Mouse (Mus musculus) midbrain, embryonic 16.5 days (tissue): ENCODE measurements around the gene Slc52a3. TPM values are rescaled to one million over a fixed set of nuclear protein-coding genes. Genes with fewer than 3 reads are reported as not detected.

ENCODE experiments used
- ATAC-seq: fragments of 200-750 bp; cut with Nextera tagmentation; 2 replicates; pipeline ENCODE4 v1.8.0; 2017; ENCODE audit warnings: moderate TSS enrichment
- H3K27ac ChIP-seq: fragments of 300-500 bp; sonication (generic); 2 replicates; pipeline ENCODE4 v1.5.1; 2014; ENCODE audit warnings: mild to moderate bottlenecking, low read length, mixed read lengths
- H3K27me3 ChIP-seq: fragments of 300-500 bp; sonication (generic); 2 replicates; pipeline ENCODE4 v1.6.1; 2014; ENCODE audit warnings: low read depth, low read length, mixed read lengths; ENCODE audit not compliant: control insufficient read depth, insufficient read depth
- H3K36me3 ChIP-seq: fragments of 300-500 bp; sonication (generic); 2 replicates; pipeline ENCODE4 v1.6.1; 2014; ENCODE audit warnings: mild to moderate bottlenecking, low read length, moderate library complexity, mixed read lengths; ENCODE audit not compliant: control insufficient read depth, insufficient read depth
- H3K4me1 ChIP-seq: fragments of 300-500 bp; sonication (generic); 2 replicates; pipeline ENCODE4 v1.6.1; 2014; ENCODE audit warnings: mild to moderate bottlenecking, low read length, mixed read lengths; ENCODE audit not compliant: control insufficient read depth, insufficient read depth
- H3K4me2 ChIP-seq: fragments of 300-500 bp; sonication (generic); 2 replicates; pipeline ENCODE4 v1.6.1; 2014; ENCODE audit warnings: mild to moderate bottlenecking, low read length, mixed read lengths
- H3K4me3 ChIP-seq: fragments of 300-500 bp; sonication (generic); 2 replicates; pipeline ENCODE4 v1.5.1; 2014; ENCODE audit warnings: low read depth, mild to moderate bottlenecking, low read length, moderate library complexity, mixed read lengths
- H3K9ac ChIP-seq: fragments of 300-500 bp; sonication (generic); 2 replicates; pipeline ENCODE4 v1.6.1; 2014; ENCODE audit warnings: low read depth, low read length, mixed read lengths
- H3K9me3 ChIP-seq: fragments of 300-500 bp; sonication (generic); replicated peaks from 2 replicates; pipeline ENCODE4 v1.6.1; 2014; ENCODE audit warnings: mild to moderate bottlenecking, low read length, mixed read lengths; ENCODE audit not compliant: control insufficient read depth, poor library complexity, severe bottlenecking
- WGBS: fragments of 180-500 bp; shearing (Covaris S2); extraction: QIAGEN DNeasy Blood & Tissue Kit; methylation state at CpG from one replicate; pipeline ENCODE4 v1.1.7; 2014; 5-methylcytosine and 5-hydroxymethylcytosine counted together
- polyA plus RNA-seq: library from polyadenylated mRNA; unstranded; fragments of >200 nt; fragmentation: Nextera tagmentation; extraction: Ambion mirVana; gene quantifications from 2 replicates; pipeline ENCODE4 v1.2.1, GENCODE M21; 2015

Gene Slc52a3
- polyA plus RNA-seq, 1 experiment from 2014 or later, result 1.4 TPM

DNA sequence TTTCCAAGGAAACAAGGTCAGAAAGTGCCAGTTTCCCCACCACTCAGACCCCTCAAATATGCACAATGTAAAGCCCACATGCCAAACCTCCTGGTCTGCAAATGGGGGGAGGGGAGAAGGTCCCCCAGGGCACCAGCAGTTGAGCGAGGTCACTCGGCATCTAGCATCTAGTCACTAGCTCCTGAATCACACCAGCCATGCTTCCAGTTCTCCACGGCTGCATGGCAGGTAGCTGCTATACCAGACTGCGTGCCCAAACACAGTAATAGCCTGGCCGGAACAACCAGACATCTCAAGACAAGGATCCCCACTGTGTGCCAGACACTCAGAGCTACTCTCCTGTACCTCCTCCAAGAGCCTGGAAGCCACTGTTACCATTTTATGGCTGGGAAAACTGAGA lies 24.6 kb upstream of the Slc52a3 start:
- Histone ChIP-seq H3K4me1 (peaks cover 58% of the 10 kb centered on the region), H3K4me2 (no peak overlapping the region), H3K9ac (no peak overlapping the region), H3K36me3 (no peaks in the 10 kb centered on the region), H3K27me3 (no peaks in the 10 kb centered on the region), H3K4me3 (no peak overlapping the region), H3K27ac (no peak overlapping the region), H3K9me3 (no peaks in the 10 kb centered on the region)
- WGBS, result 87% methylated on average over 5 of the region's 5 CpGs
- ATAC-seq, result no peak

DNA sequence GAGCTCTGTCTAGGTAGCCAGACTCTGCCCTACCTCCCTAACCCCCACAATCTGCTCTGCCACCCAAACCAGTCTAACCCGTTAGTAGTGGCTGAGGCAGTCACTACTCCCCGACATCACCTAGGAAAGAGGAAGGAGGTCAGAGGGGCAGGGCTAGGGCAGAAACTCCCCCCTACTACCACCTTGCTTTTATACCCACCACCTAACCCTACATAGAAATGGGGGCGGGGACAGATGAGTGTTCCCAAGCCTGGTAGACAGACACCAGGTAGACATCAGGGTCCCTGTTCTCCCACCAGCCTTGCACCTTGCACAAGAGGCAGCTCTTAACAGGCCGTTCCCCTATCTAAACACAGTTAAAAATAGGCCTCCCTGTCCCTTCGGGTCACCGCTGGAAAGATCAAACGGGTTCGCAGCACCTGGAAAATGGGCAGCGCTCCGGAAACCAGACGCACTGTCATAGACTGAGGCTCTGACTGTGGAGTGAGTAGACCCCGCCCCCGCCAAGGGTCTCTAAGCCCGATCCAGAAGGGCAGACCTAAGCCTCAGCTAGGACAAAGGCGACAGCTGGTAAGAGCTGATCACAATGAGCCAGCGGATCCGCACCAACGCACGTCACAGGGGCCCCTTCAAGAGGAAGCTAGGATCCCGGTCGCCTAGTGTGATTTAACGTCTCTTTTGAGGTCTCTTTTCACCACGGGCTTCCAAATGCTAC lies 23.3 kb upstream of the Slc52a3 start:
- peak overlapping the region; percentile 33 for H3K4me3 ChIP-seq
- H3K4me2 ChIP-seq, result peak overlapping the region; percentile 62
- WGBS, result 9% methylated on average over 23 of the region's 23 CpGs
- peaks cover 45% of the 10 kb centered on the region for H3K4me1 ChIP-seq
- H3K36me3 ChIP-seq, result no peaks in the 10 kb centered on the region
- H3K9me3 ChIP-seq, result no peaks in the 10 kb centered on the region
- H3K27me3 ChIP-seq, result no peaks in the 10 kb centered on the region
- ATAC-seq, result no peak
- peak overlapping the region; percentile 51 for H3K9ac ChIP-seq
- H3K27ac ChIP-seq, result peak overlapping the region; percentile 5; the same call in 1 of the 2 replicates

DNA sequence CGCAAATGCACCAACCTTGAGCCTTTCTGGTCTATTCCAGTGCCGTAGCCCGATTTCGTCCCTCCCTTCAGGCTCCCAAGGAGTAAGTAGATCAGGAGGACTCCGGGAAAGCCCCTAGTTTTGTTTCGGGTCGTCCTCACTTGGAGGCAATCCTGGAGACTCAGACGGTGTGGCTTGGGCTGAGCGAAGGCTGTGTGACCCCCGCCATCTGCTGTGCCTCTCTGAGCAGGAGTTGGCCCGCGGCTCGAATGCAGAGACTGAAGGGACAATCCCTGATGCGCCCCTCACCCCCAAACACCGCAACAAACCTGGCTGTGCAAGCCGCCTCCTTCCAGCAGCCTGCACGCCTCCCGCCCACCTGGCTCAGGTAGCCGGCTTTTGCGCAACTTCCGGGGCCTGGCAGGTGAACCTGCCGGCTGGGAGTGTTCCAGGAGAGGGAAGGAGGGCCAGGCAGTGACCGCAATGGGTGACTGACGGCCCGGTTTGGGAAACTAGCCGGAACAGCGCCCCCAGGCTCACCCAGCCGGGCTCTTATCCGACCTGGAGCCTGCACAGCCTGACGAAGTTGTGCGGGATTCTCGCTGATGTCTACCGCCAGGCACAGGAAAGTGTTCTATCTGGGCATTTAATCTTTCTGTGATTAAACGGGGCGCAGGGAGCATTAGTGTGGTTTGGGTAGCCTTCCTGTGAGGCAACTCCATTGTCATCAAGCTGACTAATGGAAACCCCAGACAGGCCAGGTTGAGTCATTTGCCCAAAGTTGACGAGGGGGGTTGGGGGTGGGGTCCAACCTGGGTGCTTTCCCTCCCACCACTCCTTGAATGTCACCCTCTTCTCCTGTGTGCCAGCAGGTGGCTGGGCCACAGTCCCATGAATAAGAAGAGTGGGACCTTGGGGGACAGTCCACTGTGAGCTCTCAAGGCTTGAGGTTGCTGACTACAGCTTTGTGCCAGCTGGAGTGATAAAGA lies 22.4 kb upstream of the Slc52a3 start:
- no peaks in the 10 kb centered on the region for H3K36me3 ChIP-seq
- H3K4me1 ChIP-seq, result peaks cover 38% of the 10 kb centered on the region
- ATAC-seq, result no peak
- H3K9ac ChIP-seq, result peak overlapping the region; percentile 51
- H3K4me3 ChIP-seq, result peak overlapping the region; percentile 33
- peak overlapping the region; percentile 5; the same call in 1 of the 2 replicates for H3K27ac ChIP-seq
- no peaks in the 10 kb centered on the region for H3K9me3 ChIP-seq
- WGBS, result 5% methylated on average over 36 of the region's 36 CpGs
- peak overlapping the region; percentile 62 for H3K4me2 ChIP-seq
- H3K27me3 ChIP-seq, result no peaks in the 10 kb centered on the region

DNA sequence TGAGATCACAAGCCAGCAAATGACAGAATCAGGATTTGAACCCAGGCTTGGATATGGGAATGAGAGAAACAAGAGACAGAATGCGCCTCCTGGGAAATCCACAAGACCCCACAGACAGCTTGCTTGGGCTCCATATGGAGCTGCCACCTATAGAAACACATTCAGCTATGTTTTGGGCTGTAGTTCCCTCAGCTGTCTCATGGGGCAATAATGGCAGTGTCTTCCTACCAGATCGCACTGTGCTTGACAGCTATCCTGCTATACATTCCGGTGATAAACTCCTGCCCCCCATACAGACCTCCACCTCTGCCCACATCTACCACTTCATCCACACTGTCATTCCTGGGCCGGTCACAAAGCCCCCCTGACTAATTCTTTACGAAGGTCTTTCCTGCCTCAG lies 21.0 kb upstream of the Slc52a3 start:
- Histone ChIP-seq H3K27ac (no peak overlapping the region), H3K4me3 (no peak overlapping the region), H3K9ac (no peak overlapping the region), H3K36me3 (no peaks in the 10 kb centered on the region), H3K9me3 (no peaks in the 10 kb centered on the region), H3K4me2 (no peak overlapping the region), H3K4me1 (peaks cover 33% of the 10 kb centered on the region), H3K27me3 (no peaks in the 10 kb centered on the region)
- WGBS, result 90% methylated on average over 5 of the region's 5 CpGs
- no peak for ATAC-seq

DNA sequence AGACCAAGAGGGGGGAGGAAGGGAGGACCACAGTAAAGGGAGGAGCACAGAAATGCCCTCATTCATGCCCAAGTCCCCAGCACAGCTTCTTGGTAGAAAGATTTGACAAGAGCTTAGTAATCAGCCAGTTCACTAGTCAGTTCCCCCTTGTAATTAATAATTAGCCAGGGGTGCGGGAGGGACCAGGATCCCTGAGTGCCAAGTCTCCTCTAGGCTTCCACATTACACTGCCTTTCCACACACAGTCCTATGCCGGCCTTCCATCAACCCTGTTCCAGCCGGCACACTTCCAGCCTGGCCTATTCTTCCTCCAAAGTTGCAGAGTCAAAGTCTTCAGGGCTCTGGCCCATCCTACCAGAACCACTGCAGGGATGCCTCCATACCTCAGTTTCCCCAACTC lies 20.2 kb upstream of the Slc52a3 start:
- ATAC-seq, result no peak
- no peaks in the 10 kb centered on the region for H3K36me3 ChIP-seq
- H3K4me1 ChIP-seq, result peaks cover 32% of the 10 kb centered on the region
- H3K4me3 ChIP-seq, result no peak overlapping the region
- 96% methylated on average over 3 of the region's 3 CpGs for WGBS
- no peaks in the 10 kb centered on the region for H3K27me3 ChIP-seq
- H3K9me3 ChIP-seq, result no peaks in the 10 kb centered on the region
- H3K9ac ChIP-seq, result no peak overlapping the region
- no peak overlapping the region for H3K4me2 ChIP-seq
- no peak overlapping the region for H3K27ac ChIP-seq

DNA sequence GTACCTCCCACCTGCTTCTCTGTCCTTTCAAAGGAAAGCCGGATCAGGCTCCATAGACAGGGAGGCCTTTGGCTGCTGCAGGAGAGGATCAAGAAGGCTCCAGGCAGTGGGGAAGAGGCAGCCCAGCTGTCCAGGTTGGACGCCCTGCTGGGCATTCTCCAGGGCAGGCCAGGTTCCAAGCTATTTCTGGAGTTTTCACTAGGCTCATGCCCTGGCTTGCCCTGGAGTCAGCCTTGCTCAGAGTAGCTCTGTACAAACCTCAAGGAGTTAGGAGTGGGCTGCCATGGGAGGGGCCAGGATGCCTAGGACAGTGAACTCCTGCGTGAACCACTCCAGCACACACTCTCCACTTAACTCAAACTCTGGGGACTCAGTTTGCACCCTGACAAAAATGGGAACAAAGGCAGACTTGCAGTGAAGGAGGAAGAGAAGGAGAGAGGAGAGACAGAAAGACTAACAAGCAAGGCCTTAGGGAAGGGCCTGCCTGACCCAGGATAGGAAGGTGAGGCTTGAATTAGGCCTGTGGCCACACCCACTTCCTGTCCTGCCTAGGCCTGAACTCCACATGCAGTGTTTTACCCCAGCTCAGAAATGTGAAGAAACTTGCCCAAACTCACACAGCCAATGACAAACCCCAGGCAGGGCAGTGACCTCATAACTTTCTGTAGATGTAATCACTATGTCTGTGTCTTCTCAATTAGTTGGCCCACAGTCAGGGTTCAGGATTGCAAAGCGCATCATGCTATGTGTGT lies 18.4 kb upstream of the Slc52a3 start:
- Histone ChIP-seq H3K27ac (no peak overlapping the region), H3K9ac (no peak overlapping the region), H3K9me3 (no peaks in the 10 kb centered on the region), H3K4me3 (no peak overlapping the region), H3K4me2 (no peak overlapping the region), H3K36me3 (no peaks in the 10 kb centered on the region), H3K27me3 (no peaks in the 10 kb centered on the region), H3K4me1 (peaks cover 23% of the 10 kb centered on the region)
- WGBS, result 83% methylated on average over 4 of the region's 4 CpGs
- no peak for ATAC-seq

DNA sequence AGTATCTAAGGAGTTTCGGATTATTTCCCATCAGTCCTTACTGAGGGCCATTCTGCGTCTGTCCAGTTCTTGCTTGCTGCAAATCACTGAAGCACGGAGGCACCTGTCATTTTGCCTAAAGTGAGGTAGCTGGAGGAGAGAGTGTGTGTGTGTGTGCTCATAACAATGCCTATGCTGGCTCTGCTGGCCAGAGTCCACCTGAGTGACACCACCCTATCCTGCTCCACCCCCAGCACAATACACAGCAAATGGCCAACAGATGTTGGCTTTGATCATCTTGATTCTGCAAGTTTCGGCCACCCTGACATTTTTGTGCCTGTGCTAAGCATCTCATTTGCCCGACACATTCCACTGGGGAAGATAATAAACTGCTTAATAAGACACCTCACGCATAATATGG lies 17.8 kb upstream of the Slc52a3 start:
- ATAC-seq, result no peak
- no peak overlapping the region for H3K4me3 ChIP-seq
- no peaks in the 10 kb centered on the region for H3K9me3 ChIP-seq
- H3K4me1 ChIP-seq, result peaks cover 18% of the 10 kb centered on the region
- no peak overlapping the region for H3K9ac ChIP-seq
- no peak overlapping the region for H3K27ac ChIP-seq
- no peaks in the 10 kb centered on the region for H3K27me3 ChIP-seq
- H3K36me3 ChIP-seq, result no peaks in the 10 kb centered on the region
- 77% methylated on average over 6 of the region's 6 CpGs for WGBS
- H3K4me2 ChIP-seq, result peak overlapping the region; percentile 59; the same call in 1 of the 2 replicates

DNA sequence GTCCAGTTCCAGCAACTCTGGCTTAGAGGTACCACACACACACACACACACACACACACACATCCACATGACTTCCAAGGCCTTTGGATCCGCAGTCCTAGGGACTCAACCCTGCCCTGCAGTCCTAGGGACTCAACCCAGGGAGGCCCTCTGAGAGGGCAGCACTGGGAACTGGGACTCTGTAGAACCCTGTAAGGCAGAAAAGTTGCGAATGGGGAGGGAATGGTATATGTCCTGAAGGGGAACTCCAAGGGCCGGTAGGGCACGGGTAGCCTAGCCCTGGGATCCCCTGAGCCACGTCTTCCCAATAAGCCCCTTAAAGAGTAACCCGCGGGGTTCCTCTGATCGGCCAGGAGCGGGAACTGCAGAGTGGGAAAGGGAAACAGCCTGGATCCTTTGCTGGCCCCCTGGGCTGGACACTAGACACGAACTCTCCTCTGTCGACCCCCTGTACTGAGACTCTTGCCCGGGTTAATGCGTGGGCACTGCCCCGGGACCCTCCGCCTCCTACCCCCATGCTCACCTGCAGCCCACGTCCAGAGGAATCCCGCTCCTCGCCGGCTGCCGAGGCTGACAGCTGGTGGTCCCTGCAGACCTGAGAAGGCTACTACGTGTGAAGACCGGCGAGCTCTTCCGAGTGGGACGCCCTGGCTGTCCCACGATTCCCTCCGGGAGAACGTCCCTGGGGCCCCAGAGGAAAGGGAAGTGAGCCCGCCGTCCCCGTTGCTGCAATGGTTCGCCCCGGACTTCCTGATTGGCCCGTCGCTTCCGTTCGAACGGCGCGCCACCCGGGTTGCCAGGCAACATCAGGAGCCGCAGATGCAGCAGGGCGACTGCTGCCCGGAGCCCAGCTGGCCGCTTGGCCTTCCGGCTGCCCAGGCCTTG lies 16.6 kb upstream of the Slc52a3 start, which contains the start of gene Fam110a:
TSS of gene Fam110a (minus strand) at position 750 of the 885 bp plus-strand sequence.
- WGBS, result under 1% methylated on average over 46 of the region's 46 CpGs
- no peaks in the 10 kb centered on the region for H3K27me3 ChIP-seq
- H3K4me1 ChIP-seq, result peaks cover 14% of the 10 kb centered on the region

More for the DNA sequence above, 16.6 kb upstream of the Slc52a3 start, which contains the start of gene Fam110a:
- peak within 1 kb of the TSS; percentile 82 for H3K9ac ChIP-seq
- H3K27ac ChIP-seq, result peak within 1 kb of the TSS; percentile 66
- H3K36me3 ChIP-seq, result no peaks in the 10 kb centered on the region
- peak within 1 kb of the TSS; percentile 77 for H3K4me3 ChIP-seq
- no peaks in the 10 kb centered on the region for H3K9me3 ChIP-seq
- ATAC-seq, result peak; percentile 91
- H3K4me2 ChIP-seq, result peak within 1 kb of the TSS; percentile 59
